Mouse (Mus musculus) liver, embryonic 11.5 days (tissue): Measurements from ENCODE around the gene Vac14. TPM values are rescaled to one million over a fixed set of nuclear protein-coding genes. Genes with fewer than 3 reads are reported as not detected.

Experiments
- ATAC-seq: fragments of 200-750 bp; cut with Nextera tagmentation; replicated peaks from 2 replicates; pipeline ENCODE4 v1.8.0; 2017; ENCODE audit warnings: moderate number of reproducible peaks, mild to moderate bottlenecking, moderate TSS enrichment, moderate library complexity; ENCODE audit not compliant: low FRiP score
- DNase-seq: peaks from one replicate; pipeline ENCODE4 v3.0.0-alpha.2; 2017; ENCODE audit warnings: low spot score
- H3K27ac ChIP-seq: fragments of 300-500 bp; sonication (generic); 2 replicates; pipeline ENCODE4 v1.5.1; 2014; ENCODE audit warnings: mild to moderate bottlenecking, low read depth, low read length, control low read depth
- H3K27me3 ChIP-seq: fragments of 300-500 bp; sonication (generic); replicated peaks from 2 replicates; pipeline ENCODE4 v1.6.1; 2014; ENCODE audit warnings: low read length, mixed read lengths; ENCODE audit not compliant: control insufficient read depth, insufficient read depth
- H3K36me3 ChIP-seq: fragments of 300-500 bp; sonication (generic); 2 replicates; pipeline ENCODE4 v1.6.1; 2014; ENCODE audit warnings: mild to moderate bottlenecking, low read length, moderate library complexity, mixed read lengths; ENCODE audit not compliant: control insufficient read depth, insufficient read depth
- H3K4me1 ChIP-seq: fragments of 300-500 bp; sonication (generic); replicated peaks from 2 replicates; pipeline ENCODE4 v1.6.1; 2014; ENCODE audit warnings: low read length, mixed read lengths; ENCODE audit not compliant: control insufficient read depth, insufficient read depth
- H3K4me2 ChIP-seq: fragments of 300-500 bp; sonication (generic); 2 replicates; pipeline ENCODE4 v1.6.1; 2014; ENCODE audit warnings: mild to moderate bottlenecking, control low read depth, moderate library complexity
- H3K4me3 ChIP-seq: fragments of 300-500 bp; sonication (generic); 2 replicates; pipeline ENCODE4 v1.5.1; 2014; ENCODE audit warnings: low read depth, low read length, control low read depth
- H3K9ac ChIP-seq: fragments of 300-500 bp; sonication (generic); 2 replicates; pipeline ENCODE4 v1.6.1; 2014; ENCODE audit warnings: low read depth, low read length, control low read depth
- H3K9me3 ChIP-seq: fragments of 300-500 bp; sonication (generic); 2 replicates; pipeline ENCODE4 v1.6.1; 2016; ENCODE audit warnings: low read length, inconsistent platforms, mixed read lengths; ENCODE audit not compliant: control insufficient read depth
- WGBS: fragments of 180-500 bp; shearing (Covaris S2); extraction: QIAGEN DNeasy Blood & Tissue Kit; methylation state at CpG from one replicate; pipeline ENCODE4 v1.1.7; 2014; 5-methylcytosine and 5-hydroxymethylcytosine counted together
- polyA plus RNA-seq: library from polyadenylated mRNA; unstranded; fragments of >200 nt; fragmentation: Nextera tagmentation; extraction: Ambion mirVana; gene quantifications from 2 replicates; pipeline ENCODE4 v1.2.1, GENCODE M21; 2014

Vac14 gene
- polyA plus RNA-seq, 1 experiment from 2014 or later = 34.1 TPM

- Histone ChIP-seq H3K9me3 (no peaks in the 10 kb centered on the region), H3K27ac (no peak overlapping the region), H3K4me3 (no peak overlapping the region), H3K27me3 (no peaks in the 10 kb centered on the region), H3K4me2 (no peak overlapping the region), H3K9ac (no peak overlapping the region), H3K4me1 (no peaks in the 10 kb centered on the region), H3K36me3 (peaks cover 13% of the 10 kb centered on the region; the same call in 1 of the 2 replicates)
- DNase-seq (no peak), ATAC-seq (no peak)
- 85% methylated on average over 9 of the region's 9 CpGs for WGBS
Measured at GRCm38 (mm10) chr8:110654075-110655060, 36.0 kb downstream of the Vac14 start.

- ATAC-seq (no peak), DNase-seq (no peak)
- Histone ChIP-seq H3K27me3 (no peaks in the 10 kb centered on the region), H3K4me2 (no peak overlapping the region), H3K4me3 (no peak overlapping the region), H3K27ac (no peak overlapping the region), H3K36me3 (peaks cover 11% of the 10 kb centered on the region), H3K4me1 (no peaks in the 10 kb centered on the region), H3K9ac (no peak overlapping the region), H3K9me3 (no peaks in the 10 kb centered on the region)
- 92% methylated on average over 1 of the region's 1 CpGs for WGBS
Measured at GRCm38 (mm10) chr8:110655827-110656226, 37.4 kb downstream of the Vac14 start.

DNA sequence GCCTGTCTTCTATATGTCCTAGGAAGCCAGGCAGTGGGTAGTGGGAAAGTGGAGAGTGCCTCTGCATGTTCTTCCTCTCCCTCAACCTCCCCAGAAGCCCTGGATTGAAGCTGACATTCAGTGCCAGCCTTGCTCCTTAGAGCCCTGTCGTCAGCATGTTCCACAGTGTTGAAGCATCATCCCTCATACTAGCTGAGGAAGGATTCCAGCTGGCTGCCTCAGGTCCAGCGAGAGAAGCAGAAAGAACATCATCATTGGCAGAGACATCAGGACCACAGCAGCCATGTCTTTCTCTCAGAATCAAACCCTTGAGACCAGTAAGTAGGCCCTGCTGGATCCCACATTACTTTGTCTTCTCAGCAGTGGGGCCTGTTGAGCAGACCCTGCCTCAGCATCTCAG is 39.3 kb downstream of the Vac14 start:
- Histone ChIP-seq H3K9me3 (no peaks in the 10 kb centered on the region), H3K27me3 (no peaks in the 10 kb centered on the region), H3K9ac (no peak overlapping the region), H3K27ac (no peak overlapping the region), H3K4me1 (no peaks in the 10 kb centered on the region), H3K4me3 (no peak overlapping the region), H3K36me3 (peaks cover 16% of the 10 kb centered on the region), H3K4me2 (no peak overlapping the region)
- 87% methylated on average over 2 of the region's 2 CpGs for WGBS
- ATAC-seq = no peak
- DNase-seq = no peak

- H3K27me3 ChIP-seq = no peaks in the 10 kb centered on the region
- no peak overlapping the region for H3K9ac ChIP-seq
- no peak overlapping the region for H3K4me2 ChIP-seq
- no peaks in the 10 kb centered on the region for H3K9me3 ChIP-seq
- peaks cover 16% of the 10 kb centered on the region for H3K36me3 ChIP-seq
- H3K27ac ChIP-seq = no peak overlapping the region
- DNase-seq (no peak), ATAC-seq (no peak)
- no peaks in the 10 kb centered on the region for H3K4me1 ChIP-seq
- H3K4me3 ChIP-seq = no peak overlapping the region
Measured at GRCm38 (mm10) chr8:110660121-110660520, 41.7 kb downstream of the Vac14 start.

DNA sequence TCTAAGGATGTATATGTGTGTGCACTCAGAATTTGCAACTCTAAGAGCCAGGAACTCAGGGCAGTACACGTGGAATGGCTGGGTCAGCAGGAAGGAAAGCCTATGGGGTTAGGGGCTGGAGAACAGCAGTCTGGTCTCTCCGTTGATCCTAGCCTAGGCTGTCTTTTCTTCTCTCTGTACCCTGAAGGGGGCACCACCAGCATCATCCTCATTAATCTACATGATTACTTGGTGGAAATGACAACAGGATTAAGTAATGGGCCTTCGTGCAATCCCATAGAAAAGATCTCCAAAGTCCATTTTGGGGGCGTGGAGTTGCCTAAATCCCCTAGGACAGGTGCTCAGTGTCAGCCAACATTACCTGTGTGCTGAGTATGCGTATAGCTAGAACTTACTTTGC is 44.2 kb downstream of the Vac14 start:
- H3K36me3 ChIP-seq = peaks cover 16% of the 10 kb centered on the region
- no peak overlapping the region for H3K4me3 ChIP-seq
- no peaks in the 10 kb centered on the region for H3K27me3 ChIP-seq
- no peaks in the 10 kb centered on the region for H3K9me3 ChIP-seq
- no peak overlapping the region for H3K4me2 ChIP-seq
- DNase-seq (no peak), ATAC-seq (no peak)
- 74% methylated on average over 5 of the region's 5 CpGs for WGBS
- no peak overlapping the region for H3K9ac ChIP-seq
- H3K4me1 ChIP-seq = no peaks in the 10 kb centered on the region
- H3K27ac ChIP-seq = no peak overlapping the region

- Histone ChIP-seq H3K9me3 (no peaks in the 10 kb centered on the region), H3K36me3 (peaks cover 11% of the 10 kb centered on the region), H3K27ac (no peak overlapping the region), H3K9ac (no peak overlapping the region), H3K4me2 (no peak overlapping the region), H3K4me3 (no peak overlapping the region), H3K4me1 (no peaks in the 10 kb centered on the region; the same call in 1 of the 2 replicates), H3K27me3 (no peaks in the 10 kb centered on the region)
- ATAC-seq (no peak), DNase-seq (no peak)
- 78% methylated on average over 6 of the region's 6 CpGs for WGBS
Measured at GRCm38 (mm10) chr8:110663015-110663742, 44.8 kb downstream of the Vac14 start.

GRCm38 (mm10) chr8:110664202-110664896 is 46.0 kb downstream of the Vac14 start:
- ATAC-seq (no peak), DNase-seq (no peak)

GRCm38 (mm10) chr8:110665000-110665399 is 46.6 kb downstream of the Vac14 start:
- ATAC-seq = no peak
- no peak overlapping the region for H3K4me2 ChIP-seq
- H3K4me1 ChIP-seq = peaks cover 3% of the 10 kb centered on the region
- 88% methylated on average over 3 of the region's 3 CpGs for WGBS
- H3K27me3 ChIP-seq = no peaks in the 10 kb centered on the region
- H3K9ac ChIP-seq = no peak overlapping the region
- no peak overlapping the region for H3K4me3 ChIP-seq
- no peak overlapping the region for H3K27ac ChIP-seq
- H3K9me3 ChIP-seq = no peaks in the 10 kb centered on the region
- no peak for DNase-seq
- H3K36me3 ChIP-seq = peaks cover 9% of the 10 kb centered on the region

More at GRCm38 (mm10) chr8:110664202-110664896, 46.0 kb downstream of the Vac14 start:
- Histone ChIP-seq H3K36me3 (peaks cover 11% of the 10 kb centered on the region), H3K27me3 (no peaks in the 10 kb centered on the region), H3K4me2 (no peak overlapping the region), H3K4me1 (peaks cover 3% of the 10 kb centered on the region), H3K4me3 (no peak overlapping the region), H3K27ac (no peak overlapping the region), H3K9ac (no peak overlapping the region), H3K9me3 (no peaks in the 10 kb centered on the region)
- WGBS = 79% methylated on average over 7 of the region's 7 CpGs
